Mouse (Mus musculus): ENCODE measurements around the gene Mpzl2.
"Not testable (repeated sequence)": the region's sequence is repeated elsewhere in the genome, so short reads cannot be mapped to it uniquely, and the experiment has no call there.

Gene Mpzl2

DNA sequence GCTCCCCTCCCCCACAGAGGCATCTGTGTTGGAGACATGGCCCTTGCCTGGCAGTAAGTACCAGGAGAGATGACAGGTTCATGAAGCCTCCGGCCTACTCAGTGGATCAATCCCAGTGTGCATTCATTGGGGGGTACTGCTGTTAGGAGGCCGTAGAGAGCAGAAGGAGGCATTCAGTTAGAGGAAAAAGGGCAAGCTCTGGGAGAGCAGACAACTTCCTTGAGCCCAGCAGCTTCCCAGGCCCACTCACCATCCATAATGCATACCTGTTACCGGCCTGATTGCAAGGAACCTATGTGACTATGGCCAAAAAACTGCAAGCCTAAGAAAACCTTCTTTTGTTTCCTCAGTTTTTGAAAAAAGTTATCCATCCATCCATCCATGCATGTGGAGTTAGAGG is 5.1 kb upstream of the Mpzl2 start:
- no peak for DNase-seq (ENCODE audit: low spot score)

GRCm38 (mm10) chr9:45037803-45038202 is 1.8 kb upstream of the Mpzl2 start:
- DNase-seq (ENCODE audit: low spot score): not testable (repeated sequence)

GRCm38 (mm10) chr9:45040066-45040845 is 657 bp downstream of the Mpzl2 start:
- DNase-seq (ENCODE audit: low spot score): no peak

DNA sequence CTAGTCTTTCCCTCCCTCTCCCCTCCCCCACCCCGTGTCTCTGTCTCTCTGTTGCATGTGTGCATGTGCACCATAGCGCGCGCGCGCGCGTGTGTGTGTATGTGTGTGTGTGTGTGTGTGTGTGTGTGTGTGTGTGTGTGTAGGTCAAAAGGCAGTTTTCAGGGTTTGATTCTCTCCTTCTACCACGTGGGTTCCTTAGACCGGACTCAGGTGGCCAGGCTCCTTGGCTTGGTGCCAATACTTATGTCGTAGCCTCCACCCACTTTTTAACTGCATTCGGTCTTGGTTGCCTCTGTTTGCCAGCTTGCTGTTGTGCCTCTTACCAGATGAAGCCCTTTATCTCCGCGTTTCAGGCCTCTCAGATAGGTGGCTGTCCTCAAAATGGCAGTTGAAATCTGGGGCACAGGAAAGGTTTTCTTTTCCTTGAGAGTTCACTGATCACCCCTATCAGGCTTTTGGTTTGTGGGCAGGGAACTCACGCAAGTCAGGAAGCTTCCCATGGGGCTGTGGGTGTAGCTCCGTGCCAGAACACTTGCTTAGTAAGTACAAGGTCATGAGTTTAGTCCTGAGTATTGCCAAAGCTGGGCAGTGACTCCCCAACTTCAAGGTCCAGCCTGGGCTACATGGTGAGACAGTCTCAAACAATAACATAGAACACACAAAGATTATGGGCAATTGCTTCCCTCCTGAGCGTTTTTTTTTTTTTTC is 1.7 kb downstream of the Mpzl2 start:
- DNase-seq (ENCODE audit: low spot score): no peak

DNA sequence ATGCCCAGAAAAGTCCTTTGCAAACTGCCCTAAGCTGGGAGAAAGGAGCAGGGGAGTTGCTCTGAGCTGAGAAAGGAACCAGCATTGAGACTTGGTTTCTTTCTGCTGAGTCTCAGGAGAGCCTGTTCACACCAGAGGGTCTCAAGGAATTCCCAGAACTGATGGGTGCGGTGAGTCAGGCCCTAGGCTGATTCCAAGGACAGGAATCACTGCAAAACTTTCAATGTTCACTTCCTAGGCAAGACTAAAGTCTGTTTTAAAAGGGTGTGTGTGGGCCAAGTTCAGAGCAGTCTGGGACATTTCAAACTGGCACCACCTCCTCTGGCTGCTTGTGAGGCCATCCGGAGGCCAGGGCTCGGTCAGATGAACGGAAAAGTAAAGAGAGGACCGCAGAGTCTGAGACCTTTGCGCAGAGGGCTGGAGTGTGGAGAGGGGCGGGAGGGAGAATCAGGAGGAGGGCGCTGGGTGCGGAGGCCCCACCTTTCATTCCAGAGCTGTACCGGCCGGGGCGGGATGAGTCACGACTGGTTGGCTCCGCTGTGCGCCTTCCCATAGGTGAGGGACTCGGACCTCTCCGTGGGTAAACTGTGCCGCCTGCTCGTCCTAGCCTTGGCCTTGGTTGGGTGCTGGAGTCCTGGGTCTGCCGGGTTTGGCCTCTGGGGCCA is 2.6 kb downstream of the Mpzl2 start:
- DNase-seq (ENCODE audit: low spot score): peak; percentile 17

DNA sequence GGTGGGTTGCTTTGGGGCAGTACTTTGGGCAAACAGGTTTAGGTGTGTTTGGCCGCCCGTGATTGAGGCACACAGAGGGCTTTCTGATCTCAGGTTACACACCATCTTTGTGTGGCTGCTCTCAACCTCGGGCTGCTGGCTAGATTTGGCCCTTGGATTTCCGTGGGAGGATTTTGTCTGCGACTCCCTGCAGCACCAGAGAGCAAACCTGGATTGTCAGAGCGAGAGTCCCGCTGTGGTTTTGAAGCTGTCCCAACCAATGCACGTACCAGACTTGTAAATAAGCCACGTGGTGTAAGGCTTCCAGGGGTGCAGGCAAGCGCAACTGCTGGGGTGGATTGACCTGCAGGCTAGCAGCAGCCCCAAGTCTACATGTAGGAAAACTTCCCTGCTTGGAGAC is 3.3 kb downstream of the Mpzl2 start:
- DNase-seq (ENCODE audit: low spot score): no peak

GRCm38 (mm10) chr9:45046973-45047372 is 7.4 kb downstream of the Mpzl2 start:
- no peak for DNase-seq (ENCODE audit: low spot score)

GRCm38 (mm10) chr9:45048511-45048910 is 8.9 kb downstream of the Mpzl2 start:
- DNase-seq (ENCODE audit: low spot score): no peak

GRCm38 (mm10) chr9:45049731-45050130 is 10.1 kb downstream of the Mpzl2 start:
- no peak for DNase-seq (ENCODE audit: low spot score)

GRCm38 (mm10) chr9:45050301-45050700 is 10.7 kb downstream of the Mpzl2 start:
- no peak for DNase-seq (ENCODE audit: low spot score)

DNA sequence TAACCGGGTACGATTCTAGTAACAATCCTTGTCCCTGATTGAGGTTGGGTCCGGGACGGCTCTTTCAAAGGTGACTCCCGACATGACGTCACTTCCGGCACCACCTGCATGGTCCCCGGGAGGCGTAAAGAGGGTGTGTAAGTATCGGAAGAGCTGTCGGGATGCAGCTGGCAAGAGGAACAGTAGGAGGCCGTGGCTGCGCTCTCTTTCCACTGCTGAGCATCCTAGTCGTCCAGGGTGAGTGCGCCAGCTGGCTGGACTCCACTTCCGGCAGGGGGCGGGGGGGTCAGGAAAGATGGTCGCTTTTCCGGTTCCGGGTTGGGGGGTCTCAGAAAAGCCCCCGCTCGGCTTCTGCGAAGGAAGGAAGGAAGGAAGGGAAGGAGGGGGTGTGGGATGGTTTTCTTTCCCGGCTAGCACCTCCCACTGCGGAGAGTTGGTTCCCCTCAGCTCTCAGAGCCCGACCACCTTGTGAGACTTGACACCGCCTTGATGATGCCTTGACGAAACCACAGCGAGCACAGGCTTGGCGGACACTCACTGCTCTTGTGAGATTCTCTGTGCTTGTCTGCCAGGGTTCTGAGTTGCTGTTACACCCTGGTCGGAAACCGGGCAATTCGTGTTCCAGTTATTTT is 15.6 kb downstream of the Mpzl2 start, which contains the start of gene Mpzl3:
Mpzl3 (plus strand) TSS at position 105 of the 632 bp plus-strand sequence.
- DNase-seq (ENCODE audit: low spot score): peak; percentile 53

DNA sequence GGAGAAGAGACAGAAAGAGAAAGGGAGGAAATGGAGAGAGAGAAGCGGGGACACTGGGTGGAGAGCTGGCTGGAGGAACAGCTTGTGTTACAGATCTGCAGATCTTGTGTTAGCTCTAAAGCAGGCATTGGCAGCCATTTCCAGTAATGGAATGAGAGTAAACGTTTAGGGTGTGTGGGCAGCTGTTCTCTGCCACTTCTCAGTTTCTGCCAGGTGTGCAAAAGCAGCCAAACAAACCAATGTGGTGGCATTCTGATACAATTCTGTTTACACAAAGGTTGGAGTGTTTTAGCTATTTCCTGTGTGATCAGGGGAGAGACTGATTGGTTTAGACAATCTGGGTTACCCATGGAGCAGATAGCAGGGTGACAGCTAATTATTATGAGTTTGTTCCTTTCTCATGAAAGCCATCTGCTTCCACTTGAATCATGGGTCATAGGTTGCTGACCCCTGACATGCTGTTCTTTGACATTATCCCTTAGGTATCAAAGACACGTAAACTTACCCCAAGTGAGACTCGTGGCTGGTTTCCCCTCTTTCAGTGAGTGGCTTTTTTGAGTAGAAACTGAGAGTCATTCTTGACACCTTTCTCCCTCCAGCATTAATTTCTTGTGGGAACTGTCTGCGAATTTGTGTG is 18.8 kb downstream of the Mpzl2 start:
- DNase-seq (ENCODE audit: low spot score): no peak

DNA sequence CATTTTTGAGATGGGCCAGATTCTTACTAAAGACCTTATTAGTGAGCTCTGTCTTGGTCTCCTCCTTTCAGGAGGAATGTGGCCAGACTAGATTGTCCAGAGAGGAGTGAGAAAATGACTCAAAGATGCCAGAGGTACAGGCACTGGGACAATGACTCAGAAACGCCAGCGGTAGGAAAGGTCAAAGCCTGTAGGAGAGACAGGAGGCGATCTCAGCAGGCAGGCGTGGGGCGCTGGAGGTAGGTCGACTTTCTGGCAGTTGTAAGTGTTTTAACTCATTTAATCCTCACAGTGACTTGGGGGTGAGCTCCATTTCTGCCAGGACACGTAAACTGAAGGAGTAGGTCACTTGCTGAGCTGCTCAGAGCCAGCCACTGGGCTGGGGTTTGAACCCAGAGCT is 20.6 kb downstream of the Mpzl2 start:
- DNase-seq (ENCODE audit: low spot score): no peak

DNA sequence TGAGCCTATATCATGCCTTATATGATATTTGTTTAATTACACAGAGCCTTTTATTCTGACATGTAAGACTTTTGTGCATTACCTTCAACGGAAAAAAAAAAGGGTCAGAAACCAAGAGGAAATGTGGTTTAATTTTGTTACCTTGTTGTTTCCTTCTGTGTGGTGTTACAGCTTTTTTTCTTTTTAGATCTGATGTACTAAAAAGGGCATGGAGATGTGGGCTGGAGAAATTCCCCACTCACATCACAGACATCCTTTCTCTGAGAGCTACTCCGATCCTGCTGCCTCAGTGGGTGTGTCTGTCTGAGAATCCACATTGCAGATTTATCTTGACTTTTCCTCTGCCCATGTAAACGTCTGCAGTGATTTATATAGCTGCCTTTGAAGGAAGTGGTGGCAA is 23.1 kb downstream of the Mpzl2 start:
- DNase-seq (ENCODE audit: low spot score): no peak

DNA sequence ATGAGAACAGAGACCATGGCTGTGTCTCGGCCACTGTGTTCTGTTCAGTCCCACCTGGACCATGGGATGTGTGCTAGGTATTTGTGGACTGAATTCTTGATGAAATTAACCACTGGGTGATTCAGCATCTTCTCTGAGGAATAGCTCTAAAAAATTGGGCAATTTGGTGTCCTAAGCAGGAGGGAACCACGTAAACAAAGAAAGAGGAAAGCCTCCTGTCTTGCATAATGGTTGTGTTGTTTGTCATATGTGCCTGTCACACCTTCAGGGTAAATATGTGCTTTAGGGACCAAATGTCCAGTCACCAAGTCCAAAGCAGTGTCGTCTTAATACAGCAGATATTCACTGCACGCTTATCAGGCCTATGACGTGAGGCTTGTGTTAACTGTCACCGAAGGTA is 24.8 kb downstream of the Mpzl2 start:
- DNase-seq (ENCODE audit: low spot score): no peak

- no peak for DNase-seq (ENCODE audit: low spot score)
Observed at GRCm38 (mm10) chr9:45066735-45067134, 27.1 kb downstream of the Mpzl2 start.

- DNase-seq (ENCODE audit: low spot score): no peak
Observed at GRCm38 (mm10) chr9:45071800-45072199, 32.2 kb downstream of the Mpzl2 start.

- DNase-seq (ENCODE audit: low spot score): no peak
Observed at GRCm38 (mm10) chr9:45077859-45078258, 38.3 kb downstream of the Mpzl2 start.

GRCm38 (mm10) chr9:45079011-45079410 is 39.4 kb downstream of the Mpzl2 start, which contains the start of gene Jaml:
Gene Jaml, plus strand, starts transcription at chr9:45079183.
- DNase-seq (ENCODE audit: low spot score): no peak

DNA sequence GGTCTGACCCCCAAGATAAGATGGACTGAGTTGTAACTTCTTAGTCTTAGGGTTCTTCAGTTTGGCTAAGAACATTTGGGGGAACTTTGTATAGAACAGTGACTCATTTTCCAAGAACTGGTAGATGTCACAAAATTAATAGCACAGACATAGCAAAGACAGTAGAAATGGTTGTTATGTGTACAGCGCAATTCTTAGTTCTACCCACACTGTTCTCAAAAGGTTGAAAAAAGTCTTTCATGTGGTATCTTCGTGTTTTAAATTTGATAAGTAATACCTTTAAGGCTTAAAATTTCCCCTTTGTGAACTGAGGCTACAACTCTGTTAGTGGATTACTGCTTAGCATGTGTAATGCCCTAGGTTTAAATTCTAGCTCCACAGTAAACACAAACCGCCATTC is 43.5 kb downstream of the Mpzl2 start:
- DNase-seq (ENCODE audit: low spot score): no peak

- no peak for DNase-seq (ENCODE audit: low spot score)
Observed at GRCm38 (mm10) chr9:45084556-45084955, 45.0 kb downstream of the Mpzl2 start.

Data from ovary, adult 18-20 months (tissue).